Mouse (Mus musculus) kidney, adult 8-10 months (tissue): ENCODE measurements around the gene Nmd3.

Experiments
- DNase-seq, 2 experiments: peaks; one replicate each; pipeline ENCODE4 v3.0.0; 2022

Nmd3 gene

DNA sequence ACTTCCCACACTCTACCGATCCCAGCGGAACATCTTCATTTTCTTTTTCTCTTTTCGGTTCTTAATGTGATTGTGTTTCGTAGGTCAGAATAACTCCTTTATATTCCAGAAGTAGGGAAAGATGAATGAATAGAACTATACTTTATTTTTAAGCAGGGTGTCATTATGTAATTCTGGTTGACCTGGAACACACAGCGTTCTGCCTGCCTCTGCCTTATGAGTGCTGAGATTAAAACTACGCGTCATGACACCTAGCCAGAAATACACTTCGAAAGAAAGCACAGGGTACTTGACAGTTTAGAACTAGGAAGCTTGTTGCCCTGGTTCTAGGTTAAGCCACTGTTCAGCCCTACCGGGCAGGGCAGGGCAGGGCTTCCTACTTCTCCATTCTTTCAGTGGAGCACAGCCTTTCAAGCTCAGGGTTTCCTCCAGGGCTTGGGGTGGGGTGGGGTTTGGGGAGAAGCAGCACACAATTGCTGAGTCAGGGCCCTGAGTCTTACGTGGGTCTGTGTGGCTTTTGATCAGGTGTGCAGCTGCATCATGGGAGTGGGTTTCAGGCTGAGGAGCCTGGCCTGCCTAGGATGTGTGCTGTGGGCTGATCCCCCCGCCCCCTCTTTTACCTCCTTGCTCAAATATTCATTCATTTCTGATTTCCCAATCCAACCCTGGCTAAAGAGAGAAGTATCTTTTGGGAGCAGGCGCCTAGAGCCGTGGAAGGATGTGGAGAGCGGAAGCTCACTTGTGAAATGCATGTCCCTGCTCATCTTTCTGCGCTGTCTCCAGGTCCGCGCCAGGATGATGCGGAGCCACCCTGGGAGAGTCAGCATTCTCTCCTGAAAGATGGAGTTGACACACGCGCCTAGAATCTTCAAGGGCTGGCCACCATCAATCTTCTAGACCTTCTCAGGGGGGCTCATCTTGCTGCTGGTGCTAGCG is 42.1 kb downstream of the Nmd3 start:
- no peak for DNase-seq

DNA sequence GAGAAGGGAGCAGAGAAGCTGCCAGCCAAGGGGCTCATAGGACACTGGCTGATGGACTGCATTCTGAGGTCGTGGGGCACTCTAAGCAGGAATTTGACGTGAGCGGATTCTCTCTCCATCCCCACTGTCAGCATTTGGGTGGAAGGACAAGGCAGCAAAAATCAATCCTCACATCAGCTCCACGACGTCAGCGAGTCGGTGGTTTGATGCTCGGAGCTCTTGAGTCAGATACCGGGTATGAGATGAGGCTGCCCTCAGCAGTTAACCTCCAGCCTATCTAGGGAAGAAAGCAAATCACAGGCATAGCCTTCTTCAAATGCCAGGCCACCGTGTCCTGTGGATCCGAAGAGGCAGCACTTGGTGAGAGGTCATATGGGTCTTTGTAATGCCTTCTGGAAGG is 43.4 kb downstream of the Nmd3 start:
- no peak for DNase-seq

DNA sequence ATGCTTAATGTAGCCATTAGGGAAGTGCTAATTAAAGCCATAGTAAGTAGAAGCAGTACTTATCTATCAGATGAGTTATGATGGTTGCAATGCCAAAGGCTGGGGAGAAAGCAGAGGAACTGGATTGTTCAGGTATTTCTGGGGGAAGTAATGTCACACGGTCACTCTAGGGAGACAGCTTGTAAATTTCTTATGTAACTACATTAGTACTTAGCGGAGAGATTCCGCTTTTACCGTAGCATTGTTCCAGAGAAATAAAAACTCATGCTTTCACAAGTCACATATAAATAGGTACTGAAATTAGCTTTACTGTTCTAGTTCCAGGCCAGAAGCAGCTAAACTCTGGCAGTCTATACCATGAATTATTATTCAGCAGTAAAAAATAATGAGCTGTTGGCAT is 47.4 kb downstream of the Nmd3 start:
- no peak for DNase-seq

DNA sequence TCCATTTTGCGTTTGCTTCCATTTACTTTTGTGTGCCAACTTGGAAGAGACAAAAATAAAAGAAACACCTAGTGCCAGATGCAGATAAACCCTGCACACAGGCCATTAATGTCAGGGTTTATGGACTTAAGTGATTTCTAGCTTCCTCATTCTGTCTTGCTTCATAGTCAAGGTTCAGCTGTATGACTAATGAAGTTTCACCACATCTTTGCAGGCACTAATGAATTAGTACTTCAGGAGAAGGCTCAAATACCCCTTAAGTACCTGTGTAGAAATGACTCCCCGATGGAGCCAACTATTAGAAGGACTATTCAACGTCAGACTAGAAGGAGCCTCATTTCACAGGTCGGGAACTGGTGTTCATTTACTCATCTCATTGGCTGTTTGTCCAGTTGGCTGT is 51.6 kb downstream of the Nmd3 start:
- DNase-seq: no peak

DNA sequence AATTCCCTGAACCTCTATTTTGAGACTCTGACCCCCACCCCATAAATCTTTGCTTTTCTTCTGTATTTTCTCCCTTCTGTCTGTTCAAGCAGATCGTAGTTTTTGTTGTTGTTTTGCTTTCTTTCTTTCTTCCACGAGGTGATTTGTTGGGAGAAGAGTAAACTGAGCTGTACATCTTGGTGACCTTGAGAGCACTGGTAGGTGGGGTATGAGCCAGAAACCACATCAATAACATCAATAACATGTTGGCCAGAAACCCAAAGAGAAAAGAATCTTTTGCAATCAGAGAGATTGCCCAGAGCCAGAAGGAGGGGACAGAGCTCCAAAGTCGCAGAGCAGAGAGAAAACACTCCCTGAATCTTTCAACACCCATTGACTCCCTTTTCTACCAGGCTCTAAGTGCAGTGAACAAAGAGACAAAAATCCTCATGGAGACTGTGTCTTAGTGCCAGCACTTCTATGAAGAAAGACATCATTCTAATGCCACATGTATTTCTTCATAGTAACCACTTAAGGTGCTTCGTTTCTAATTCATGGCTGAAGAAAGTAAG is 57.5 kb downstream of the Nmd3 start:
- DNase-seq: no peak

DNA sequence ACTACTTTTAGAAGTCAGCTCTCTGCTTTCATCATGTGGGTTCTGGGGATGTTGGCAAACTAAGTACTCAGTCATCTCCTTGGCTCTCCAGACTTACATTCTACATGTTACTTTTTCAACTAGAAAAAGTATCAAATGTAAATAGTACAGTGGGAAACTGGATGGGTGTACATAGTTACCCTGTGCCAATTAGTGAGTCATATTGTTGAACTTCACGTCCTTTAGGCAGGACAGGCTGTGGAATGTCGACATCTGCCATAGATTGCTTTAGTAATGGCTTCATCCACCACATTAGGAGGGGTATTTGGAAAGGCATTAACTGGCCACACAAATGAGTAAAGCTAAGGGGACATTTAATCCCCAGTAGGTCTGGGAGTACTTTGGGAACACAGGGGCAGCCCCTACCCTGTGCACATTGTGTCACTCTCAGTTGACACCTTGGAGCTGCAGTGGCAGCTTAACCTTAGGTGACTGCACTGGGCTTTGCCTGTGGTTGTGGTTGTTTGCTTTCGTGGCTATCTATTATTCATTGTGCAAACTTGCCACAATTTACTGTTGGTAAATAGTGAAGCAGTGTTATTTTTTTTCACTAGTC is 71.1 kb downstream of the Nmd3 start:
- no peak for DNase-seq

DNA sequence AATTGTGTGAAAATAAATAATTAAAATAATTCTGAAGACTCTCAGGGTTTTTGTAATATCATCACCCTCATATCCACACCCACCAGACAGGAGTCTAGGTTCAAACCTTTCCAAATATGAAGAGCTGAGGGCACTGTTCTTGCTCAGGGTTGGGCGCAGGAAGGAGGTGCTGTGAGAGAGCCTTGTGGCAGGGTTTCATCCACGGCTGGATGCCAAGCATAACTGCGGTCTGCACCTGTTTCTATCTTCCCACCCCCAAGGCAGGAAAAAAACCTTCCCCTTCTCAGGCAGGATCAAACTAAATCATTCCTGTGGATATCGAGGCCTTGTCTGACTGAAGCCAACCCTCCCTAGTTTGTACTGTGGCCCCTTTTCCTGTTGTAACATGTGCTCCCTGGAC is 75.7 kb downstream of the Nmd3 start:
- DNase-seq: no peak

DNA sequence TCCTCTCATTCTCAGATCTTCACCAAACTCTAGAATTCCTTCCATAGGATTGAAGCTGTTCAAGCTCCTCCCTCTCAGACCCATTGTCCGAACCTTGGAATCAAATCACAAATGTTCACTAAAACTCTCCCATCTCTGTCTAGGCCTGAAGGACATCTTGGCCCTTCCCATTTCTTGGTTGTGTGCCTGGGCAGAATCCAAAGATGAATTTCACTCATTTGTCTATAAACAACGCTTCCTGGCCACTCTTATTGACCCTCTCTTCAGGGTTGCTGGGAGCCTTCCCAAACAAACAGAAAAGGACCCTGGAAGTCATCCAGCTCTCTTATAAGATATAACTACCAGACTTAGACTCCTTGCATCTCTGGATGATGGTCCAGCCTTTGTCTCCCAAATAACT is 76.2 kb downstream of the Nmd3 start:
- no peak for DNase-seq

DNA sequence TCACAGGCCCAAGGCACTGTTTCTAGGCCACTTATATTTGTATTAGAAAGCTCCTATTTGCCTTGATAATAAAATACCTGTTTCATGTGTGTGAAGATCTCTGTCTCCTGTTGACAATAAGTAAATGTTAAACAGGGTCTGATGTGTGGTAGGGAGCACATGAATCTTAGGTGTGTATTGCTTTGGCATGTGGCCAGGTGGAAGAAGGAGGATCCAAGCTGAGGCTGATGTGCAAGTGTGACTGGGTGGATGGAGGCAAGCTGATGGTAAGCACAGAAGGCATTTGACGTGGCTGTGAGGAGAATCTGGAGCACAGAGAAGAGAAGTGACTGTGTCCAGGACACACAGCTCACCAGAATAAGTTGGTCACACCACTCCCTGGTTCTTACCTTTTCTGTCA is 77.3 kb downstream of the Nmd3 start:
- DNase-seq: no peak

DNA sequence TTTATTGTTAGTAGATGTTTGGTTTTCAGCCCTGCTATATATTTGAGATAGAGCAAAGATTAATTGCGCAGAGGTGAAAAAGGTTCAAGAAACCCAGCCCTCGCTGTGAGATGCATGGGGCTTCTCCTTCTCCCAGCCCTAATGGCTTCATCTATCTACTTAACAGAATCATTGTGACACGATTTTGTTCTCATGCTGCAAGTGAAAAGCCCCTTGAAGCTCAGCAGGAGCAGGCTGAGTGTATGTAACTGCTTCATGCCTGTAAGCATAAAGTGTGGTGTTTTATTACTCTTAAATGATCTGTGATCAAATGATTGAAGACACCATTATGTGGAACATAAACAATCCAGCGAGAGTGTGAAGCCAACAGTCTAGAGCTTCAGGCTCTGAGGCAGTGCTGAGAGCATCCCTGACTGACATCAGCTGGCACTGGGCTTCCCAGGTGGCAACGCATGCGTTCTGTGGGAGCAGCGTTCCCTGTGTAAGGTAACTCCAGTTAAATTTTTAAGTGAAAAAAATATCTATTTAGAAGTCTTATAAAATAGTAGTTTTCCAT is 79.1 kb downstream of the Nmd3 start:
- DNase-seq: no peak

DNA sequence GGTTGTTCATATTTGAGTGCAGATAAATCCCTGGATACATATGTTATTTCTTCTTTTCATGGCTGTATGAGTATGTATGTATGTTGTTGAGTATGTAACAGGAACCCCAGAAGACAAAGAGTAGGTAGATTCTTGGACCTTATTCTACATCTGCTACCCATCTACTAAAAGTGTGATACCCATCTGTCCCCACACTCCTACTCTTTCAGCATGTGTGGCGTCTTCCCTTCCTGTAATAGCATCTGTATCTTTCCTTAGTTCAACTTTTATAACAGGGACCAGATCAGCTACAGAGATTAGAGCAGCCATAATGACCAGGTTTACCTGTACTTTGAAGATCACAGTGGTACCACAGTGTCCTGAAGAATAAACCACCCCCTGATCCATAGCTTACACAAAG is 81.4 kb downstream of the Nmd3 start:
- no peak for DNase-seq
